Mouse (Mus musculus) embryonic facial prominence, embryonic 11.5 days (tissue): ENCODE measurements around the gene Aspdh. TPM values are rescaled to one million over a fixed set of nuclear protein-coding genes. Genes with fewer than 3 reads are reported as not detected.

Source experiments
- ATAC-seq: fragments of 200-750 bp; cut with Nextera tagmentation; replicated peaks from 2 replicates; pipeline ENCODE4 v1.8.0; 2017; ENCODE audit warnings: low read depth; ENCODE audit not compliant: insufficient number of reproducible peaks, low FRiP score, low TSS enrichment
- DNase-seq: peaks from one replicate; pipeline ENCODE4 v3.0.0-alpha.2; 2015; ENCODE audit warnings: low spot score
- H3K27ac ChIP-seq: fragments of 300-500 bp; sonication (generic); replicated peaks from 2 replicates; pipeline ENCODE4 v1.5.1; 2014; ENCODE audit warnings: mild to moderate bottlenecking, low read depth, low read length, control low read depth
- H3K27me3 ChIP-seq: fragments of 300-500 bp; sonication (generic); 2 replicates; pipeline ENCODE4 v1.6.1; 2014; ENCODE audit warnings: mild to moderate bottlenecking, low read length, moderate library complexity, mixed read lengths; ENCODE audit not compliant: control insufficient read depth, insufficient read depth
- H3K36me3 ChIP-seq: fragments of 300-500 bp; sonication (generic); replicated peaks from 2 replicates; pipeline ENCODE4 v1.6.1; 2014; ENCODE audit warnings: low read depth, mild to moderate bottlenecking, low read length, moderate library complexity, mixed read lengths; ENCODE audit not compliant: control insufficient read depth, insufficient read depth
- H3K4me1 ChIP-seq: fragments of 300-500 bp; sonication (generic); 2 replicates; pipeline ENCODE4 v1.6.1; 2014; ENCODE audit warnings: low read length, mixed read lengths; ENCODE audit not compliant: control insufficient read depth, insufficient read depth
- H3K4me2 ChIP-seq: fragments of 300-500 bp; sonication (generic); 2 replicates; pipeline ENCODE4 v1.6.1; 2014; ENCODE audit warnings: low read depth, mild to moderate bottlenecking, control low read depth, low read length, moderate library complexity
- H3K4me3 ChIP-seq: fragments of 300-500 bp; sonication (generic); 2 replicates; pipeline ENCODE4 v1.5.1; 2014; ENCODE audit warnings: low read depth, low read length, control low read depth
- H3K9ac ChIP-seq: fragments of 300-500 bp; sonication (generic); replicated peaks from 2 replicates; pipeline ENCODE4 v1.6.1; 2014; ENCODE audit warnings: mild to moderate bottlenecking, control low read depth, low read length
- H3K9me3 ChIP-seq: fragments of 300-500 bp; sonication (generic); replicated peaks from 2 replicates; pipeline ENCODE4 v1.6.1; 2016; ENCODE audit warnings: mild to moderate bottlenecking, low read length, inconsistent platforms, mixed read lengths; ENCODE audit not compliant: control insufficient read depth
- WGBS: fragments of 180-500 bp; shearing (Covaris S2); extraction: QIAGEN DNeasy Blood & Tissue Kit; methylation state at CpG from one replicate; pipeline ENCODE4 v1.1.7; 2014; 5-methylcytosine and 5-hydroxymethylcytosine counted together
- polyA plus RNA-seq: library from polyadenylated mRNA; unstranded; fragments of >200 nt; fragmentation: Nextera tagmentation; extraction: Ambion mirVana; gene quantifications from 2 replicates; pipeline ENCODE4 v1.2.1, GENCODE M21; 2014

The Aspdh gene
- polyA plus RNA-seq, 1 experiment from 2014 or later: not detected

DNA sequence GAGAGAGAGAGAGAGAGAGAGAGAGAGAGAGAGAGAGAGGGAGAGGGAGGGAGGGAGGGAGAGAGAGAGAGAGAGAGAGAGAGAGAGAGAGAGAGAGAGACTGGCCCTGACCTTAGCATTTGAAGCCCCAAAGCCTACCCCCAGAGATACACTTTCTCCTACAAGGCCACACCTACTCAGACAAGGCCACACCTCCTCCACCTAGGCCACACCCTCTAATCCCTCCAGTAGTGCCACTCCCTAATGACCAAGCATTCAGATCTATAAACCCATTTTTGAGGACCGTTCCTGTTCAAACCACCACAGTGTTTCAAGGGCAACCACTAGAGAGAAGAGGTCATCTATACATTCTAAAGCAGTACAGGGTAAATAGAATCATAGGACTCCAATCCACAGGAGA lies 8.9 kb upstream of the Aspdh start:
- DNase-seq (no peak), ATAC-seq (no peak)
- WGBS: 85% methylated on average over 1 of the region's 1 CpGs
- Histone ChIP-seq H3K27ac (no peak overlapping the region), H3K36me3 (no peaks in the 10 kb centered on the region), H3K4me3 (no peak overlapping the region), H3K27me3 (peaks cover 9% of the 10 kb centered on the region), H3K9me3 (no peaks in the 10 kb centered on the region), H3K4me2 (no peak overlapping the region), H3K4me1 (no peaks in the 10 kb centered on the region), H3K9ac (no peak overlapping the region)

DNA sequence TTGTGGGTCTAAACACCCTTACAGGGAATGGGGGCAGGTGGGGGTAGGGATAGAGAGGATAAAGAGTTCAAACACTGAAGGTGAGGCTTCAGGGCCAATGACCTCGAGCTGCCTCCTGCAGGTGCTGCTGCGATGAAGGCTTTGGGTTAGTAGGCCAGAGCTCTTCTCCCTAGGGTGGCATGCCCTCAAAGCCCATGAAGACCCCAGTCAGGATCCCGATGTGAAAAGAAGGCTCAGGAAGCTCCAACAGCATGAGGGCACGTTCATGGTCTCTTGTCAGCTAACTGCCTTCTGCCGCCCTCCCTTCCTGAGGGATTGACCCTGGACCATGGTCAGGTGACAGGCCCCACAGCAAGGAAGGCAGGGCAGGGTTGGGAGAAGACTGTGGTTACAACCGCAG lies 5.1 kb upstream of the Aspdh start:
- Histone ChIP-seq H3K9me3 (no peaks in the 10 kb centered on the region), H3K27ac (no peak overlapping the region), H3K4me2 (no peak overlapping the region), H3K9ac (no peak overlapping the region), H3K36me3 (no peaks in the 10 kb centered on the region), H3K27me3 (peaks cover 32% of the 10 kb centered on the region), H3K4me1 (peaks cover 3% of the 10 kb centered on the region; the same call in 1 of the 2 replicates), H3K4me3 (no peak overlapping the region)
- ATAC-seq (no peak), DNase-seq (no peak)
- 81% methylated on average over 6 of the region's 6 CpGs for WGBS

DNA sequence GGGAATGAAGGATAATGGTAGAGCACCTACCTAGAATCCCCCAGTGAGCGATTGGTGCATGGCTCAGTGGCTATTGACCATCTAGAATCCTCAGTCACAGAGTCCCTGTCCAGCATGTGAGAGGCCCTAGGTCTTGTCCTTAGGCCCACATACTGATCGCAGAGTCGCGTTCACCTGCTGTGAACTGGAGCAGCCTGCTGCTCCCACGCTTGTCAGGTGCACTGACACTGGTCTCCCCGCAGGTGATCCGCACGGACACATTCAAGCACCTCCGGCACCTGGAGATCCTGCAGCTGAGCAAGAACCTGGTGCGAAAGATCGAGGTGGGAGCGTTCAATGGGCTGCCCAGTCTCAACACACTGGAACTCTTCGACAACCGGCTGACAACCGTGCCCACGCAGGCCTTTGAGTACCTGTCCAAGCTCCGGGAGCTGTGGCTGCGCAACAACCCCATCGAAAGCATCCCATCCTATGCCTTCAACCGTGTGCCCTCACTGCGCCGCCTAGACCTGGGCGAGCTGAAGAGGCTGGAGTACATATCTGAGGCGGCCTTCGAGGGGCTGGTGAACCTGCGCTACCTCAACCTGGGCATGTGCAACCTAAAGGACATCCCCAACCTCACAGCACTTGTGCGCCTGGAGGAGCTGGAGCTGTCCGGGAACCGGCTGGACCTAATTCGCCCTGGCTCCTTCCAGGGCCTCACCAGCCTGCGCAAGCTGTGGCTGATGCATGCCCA lies 4.3 kb upstream of the Aspdh start:
- no peak for DNase-seq

DNA sequence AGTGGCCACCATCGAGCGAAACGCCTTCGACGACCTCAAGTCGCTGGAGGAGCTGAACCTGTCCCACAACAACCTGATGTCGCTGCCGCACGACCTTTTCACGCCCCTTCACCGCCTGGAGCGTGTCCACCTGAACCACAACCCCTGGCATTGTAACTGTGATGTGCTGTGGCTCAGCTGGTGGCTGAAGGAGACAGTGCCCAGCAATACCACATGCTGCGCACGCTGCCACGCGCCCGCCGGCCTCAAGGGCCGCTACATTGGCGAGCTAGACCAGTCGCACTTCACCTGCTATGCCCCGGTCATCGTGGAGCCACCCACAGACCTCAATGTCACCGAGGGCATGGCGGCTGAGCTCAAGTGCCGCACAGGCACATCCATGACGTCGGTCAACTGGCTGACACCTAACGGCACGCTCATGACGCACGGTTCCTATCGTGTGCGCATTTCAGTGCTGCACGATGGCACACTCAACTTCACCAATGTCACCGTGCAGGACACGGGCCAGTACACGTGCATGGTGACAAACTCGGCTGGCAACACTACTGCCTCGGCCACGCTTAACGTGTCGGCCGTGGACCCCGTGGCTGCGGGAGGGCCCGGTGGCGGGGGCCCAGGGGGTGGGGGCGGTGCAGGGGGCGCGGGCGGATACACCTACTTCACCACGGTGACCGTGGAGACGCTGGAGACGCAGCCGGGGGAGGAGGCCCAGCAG lies 3.5 kb upstream of the Aspdh start:
- Histone ChIP-seq H3K4me2 (no peak overlapping the region), H3K4me1 (peaks cover 3% of the 10 kb centered on the region; the same call in 1 of the 2 replicates), H3K36me3 (no peaks in the 10 kb centered on the region), H3K9ac (no peak overlapping the region), H3K4me3 (no peak overlapping the region), H3K9me3 (no peaks in the 10 kb centered on the region), H3K27ac (no peak overlapping the region), H3K27me3 (peaks cover 32% of the 10 kb centered on the region)
- ATAC-seq (no peak), DNase-seq (no peak)
- WGBS: 70% methylated on average over 56 of the region's 57 CpGs

More for the DNA sequence above, 4.3 kb upstream of the Aspdh start:
- peaks cover 3% of the 10 kb centered on the region; the same call in 1 of the 2 replicates for H3K4me1 ChIP-seq
- no peak overlapping the region for H3K4me3 ChIP-seq
- H3K9ac ChIP-seq: no peak overlapping the region
- no peak overlapping the region for H3K4me2 ChIP-seq
- ATAC-seq: no peak
- H3K27ac ChIP-seq: no peak overlapping the region
- peaks cover 32% of the 10 kb centered on the region for H3K27me3 ChIP-seq
- no peaks in the 10 kb centered on the region for H3K36me3 ChIP-seq
- WGBS: 74% methylated on average over 31 of the region's 31 CpGs
- no peaks in the 10 kb centered on the region for H3K9me3 ChIP-seq

DNA sequence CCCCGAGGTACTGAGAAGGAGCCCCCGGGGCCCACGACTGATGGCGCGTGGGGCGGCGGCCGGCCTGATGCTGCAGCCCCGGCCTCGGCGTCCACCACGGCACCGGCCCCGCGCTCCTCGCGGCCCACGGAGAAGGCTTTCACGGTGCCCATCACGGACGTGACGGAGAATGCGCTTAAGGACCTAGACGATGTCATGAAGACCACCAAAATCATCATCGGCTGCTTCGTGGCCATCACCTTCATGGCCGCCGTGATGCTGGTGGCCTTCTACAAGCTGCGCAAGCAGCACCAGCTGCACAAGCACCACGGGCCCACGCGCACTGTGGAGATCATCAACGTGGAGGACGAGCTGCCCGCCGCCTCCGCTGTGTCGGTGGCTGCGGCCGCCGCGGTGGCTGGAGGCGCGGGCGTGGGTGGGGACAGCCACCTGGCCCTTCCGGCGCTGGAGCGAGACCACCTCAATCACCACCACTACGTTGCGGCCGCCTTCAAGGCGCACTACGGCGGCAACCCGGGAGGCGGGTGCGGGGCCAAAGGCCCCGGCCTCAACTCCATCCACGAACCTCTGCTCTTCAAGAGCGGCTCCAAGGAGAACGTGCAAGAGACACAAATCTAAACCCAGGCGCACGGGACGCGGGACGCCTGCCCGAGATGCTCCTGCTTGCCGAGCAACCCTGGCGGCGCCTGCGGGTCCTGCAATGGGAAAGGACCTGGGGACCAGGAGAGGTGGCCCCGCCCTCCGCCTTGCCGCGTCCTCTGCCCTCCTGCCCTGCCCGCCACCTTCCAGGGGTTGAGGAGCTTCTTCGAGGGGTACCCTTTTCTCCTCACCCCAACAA lies 2.8 kb upstream of the Aspdh start:
- Histone ChIP-seq H3K4me3 (peak overlapping the region; percentile 24), H3K9me3 (no peaks in the 10 kb centered on the region), H3K9ac (no peak overlapping the region; the same call in 1 of the 2 replicates), H3K36me3 (no peaks in the 10 kb centered on the region), H3K27ac (no peak overlapping the region), H3K4me1 (peaks cover 3% of the 10 kb centered on the region), H3K27me3 (peaks cover 32% of the 10 kb centered on the region), H3K4me2 (peak overlapping the region; percentile 57)
- ATAC-seq (no peak), DNase-seq (peak; percentile 76)
- 20% methylated on average over 77 of the region's 77 CpGs for WGBS

DNA sequence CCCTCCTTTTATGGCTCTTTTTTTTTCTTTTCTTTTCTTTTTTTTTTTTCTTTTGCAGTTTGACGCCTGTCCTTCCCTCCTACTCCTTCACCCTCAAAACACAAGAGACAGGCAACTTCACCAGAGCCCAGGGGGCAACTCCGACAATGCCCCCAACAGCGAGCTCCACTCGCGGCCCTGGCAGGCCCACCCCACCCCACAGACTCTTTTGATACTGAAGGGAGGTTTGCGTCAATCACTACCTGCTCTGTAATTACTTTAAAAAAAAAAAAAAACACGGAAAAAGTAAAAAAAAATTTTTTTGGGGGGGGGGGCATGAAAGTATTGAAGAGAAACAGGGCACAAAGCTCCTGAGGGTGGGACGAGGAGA lies 2.1 kb upstream of the Aspdh start:
- DNase-seq: no peak
- WGBS: 26% methylated on average over 8 of the region's 8 CpGs
- no peak overlapping the region; the same call in 1 of the 2 replicates for H3K4me2 ChIP-seq
- H3K4me1 ChIP-seq: peaks cover 3% of the 10 kb centered on the region
- no peak for ATAC-seq
- H3K27ac ChIP-seq: no peak overlapping the region
- H3K9me3 ChIP-seq: no peaks in the 10 kb centered on the region
- H3K36me3 ChIP-seq: no peaks in the 10 kb centered on the region
- peak overlapping the region; percentile 24; the same call in 1 of the 2 replicates for H3K4me3 ChIP-seq
- peaks cover 32% of the 10 kb centered on the region for H3K27me3 ChIP-seq
- H3K9ac ChIP-seq: no peak overlapping the region; the same call in 1 of the 2 replicates

DNA sequence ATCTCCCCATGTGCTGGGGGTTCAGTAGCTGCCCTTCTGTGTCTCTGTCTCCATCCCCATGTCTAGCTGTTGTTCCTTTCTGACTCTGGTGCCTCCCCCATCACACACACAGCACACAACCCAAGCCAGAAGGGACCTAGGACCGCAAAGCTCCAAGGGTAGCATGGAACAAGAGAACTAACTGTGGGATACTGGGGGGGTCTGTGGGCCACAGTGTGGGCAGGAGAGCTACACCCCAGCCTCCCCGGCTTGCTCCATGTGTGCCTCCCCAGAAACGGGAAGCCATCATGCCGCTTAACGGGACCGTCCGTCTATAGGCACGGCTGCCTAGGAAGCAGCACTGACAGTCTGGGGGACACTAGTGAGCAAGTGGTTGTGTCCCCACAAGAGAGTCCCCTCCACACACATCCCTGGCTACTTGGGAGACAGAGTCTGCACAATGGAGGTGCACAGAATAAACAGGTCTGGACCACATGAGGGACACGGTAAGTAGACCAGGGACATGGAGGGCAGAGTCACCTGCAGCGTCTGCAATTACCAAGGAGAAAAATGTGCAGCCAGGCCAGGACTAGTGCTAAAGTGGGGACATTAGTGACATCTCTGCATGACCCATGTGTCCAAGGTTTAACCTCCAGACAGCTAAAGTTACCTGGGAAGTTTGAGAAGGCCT lies 1.5 kb upstream of the Aspdh start:
- no peak overlapping the region for H3K27ac ChIP-seq
- no peaks in the 10 kb centered on the region for H3K36me3 ChIP-seq
- H3K4me2 ChIP-seq: no peak overlapping the region
- no peak for ATAC-seq
- no peak overlapping the region for H3K4me3 ChIP-seq
- 87% methylated on average over 10 of the region's 10 CpGs for WGBS
- no peaks in the 10 kb centered on the region for H3K9me3 ChIP-seq
- peaks cover 6% of the 10 kb centered on the region for H3K4me1 ChIP-seq
- no peak overlapping the region for H3K9ac ChIP-seq
- peaks cover 32% of the 10 kb centered on the region for H3K27me3 ChIP-seq
- DNase-seq: no peak
